Mouse (Mus musculus) hindbrain, embryonic 11.5 days (tissue): Measurements from ENCODE around the gene Tmprss7. TPM values are rescaled to one million over a fixed set of nuclear protein-coding genes. Genes with fewer than 3 reads are reported as not detected.

Experiments used
- ATAC-seq: fragments of 200-750 bp; cut with Nextera tagmentation; 2 replicates; pipeline ENCODE4 v1.8.0; 2017; ENCODE audit warnings: mild to moderate bottlenecking, moderate TSS enrichment, moderate library complexity; ENCODE audit not compliant: low FRiP score
- DNase-seq: peaks from one replicate; pipeline ENCODE4 v3.0.0-alpha.2; 2015; ENCODE audit warnings: low spot score
- H3K27ac ChIP-seq: fragments of 300-500 bp; sonication (generic); 2 replicates; pipeline ENCODE4 v1.5.1; 2014; ENCODE audit warnings: mild to moderate bottlenecking, low read depth, low read length
- H3K27me3 ChIP-seq: fragments of 300-500 bp; sonication (generic); 2 replicates; pipeline ENCODE4 v1.6.1; 2014; ENCODE audit warnings: mild to moderate bottlenecking, low read length, moderate library complexity, mixed read lengths; ENCODE audit not compliant: control insufficient read depth, insufficient read depth
- H3K36me3 ChIP-seq: fragments of 300-500 bp; sonication (generic); 2 replicates; pipeline ENCODE4 v1.6.1; 2014; ENCODE audit warnings: mild to moderate bottlenecking, low read length, moderate library complexity, mixed read lengths; ENCODE audit not compliant: control insufficient read depth, insufficient read depth
- H3K4me1 ChIP-seq: fragments of 300-500 bp; sonication (generic); replicated peaks from 2 replicates; pipeline ENCODE4 v1.6.1; 2014; ENCODE audit warnings: low read length, mixed read lengths; ENCODE audit not compliant: control insufficient read depth, insufficient read depth
- H3K4me2 ChIP-seq: fragments of 300-500 bp; sonication (generic); replicated peaks from 2 replicates; pipeline ENCODE4 v1.6.1; 2014; ENCODE audit warnings: mild to moderate bottlenecking, low read depth, low read length
- H3K4me3 ChIP-seq: fragments of 300-500 bp; sonication (generic); 2 replicates; pipeline ENCODE4 v1.5.1; 2014; ENCODE audit warnings: low read depth, low read length
- H3K9ac ChIP-seq: fragments of 300-500 bp; sonication (generic); 2 replicates; pipeline ENCODE4 v1.6.1; 2014; ENCODE audit warnings: low read depth, low read length
- H3K9me3 ChIP-seq: fragments of 300-500 bp; sonication (generic); 2 replicates; pipeline ENCODE4 v1.6.1; 2016; ENCODE audit warnings: low read length; ENCODE audit not compliant: control insufficient read depth
- WGBS: fragments of 180-500 bp; shearing (Covaris S2); extraction: QIAGEN DNeasy Blood & Tissue Kit; methylation state at CpG from one replicate; pipeline ENCODE4 v1.1.7; 2014; 5-methylcytosine and 5-hydroxymethylcytosine counted together
- polyA plus RNA-seq: library from polyadenylated mRNA; unstranded; fragments of >200 nt; fragmentation: Nextera tagmentation; extraction: Ambion mirVana; gene quantifications from 2 replicates; pipeline ENCODE4 v1.2.1, GENCODE M21; 2014

Tmprss7 gene
- polyA plus RNA-seq, 1 experiment from 2014 or later = 0.99 TPM

GRCm38 (mm10) chr16:45608481-45608954, 84.9 kb downstream of the Tmprss7 start:
- ATAC-seq = no peak
- no peak for DNase-seq
- H3K27ac ChIP-seq = no peak overlapping the region
- 65% methylated on average over 4 of the region's 4 CpGs for WGBS
- no peaks in the 10 kb centered on the region for H3K4me1 ChIP-seq
- H3K27me3 ChIP-seq = no peaks in the 10 kb centered on the region
- H3K9ac ChIP-seq = no peak overlapping the region
- no peaks in the 10 kb centered on the region for H3K36me3 ChIP-seq
- no peak overlapping the region for H3K4me2 ChIP-seq
- H3K4me3 ChIP-seq = no peak overlapping the region
- no peaks in the 10 kb centered on the region for H3K9me3 ChIP-seq

Other genes starting within 250 kb of the Tmprss7 start
- gene Gm609, start 200.7 kb downstream of the Tmprss7 start, polyA plus RNA-seq = not detected in 2 replicates
- not detected in 2 replicates for gene Gm17783, start 161.6 kb downstream of the Tmprss7 start, polyA plus RNA-seq
- gene Slc9c1, start 158.3 kb downstream of the Tmprss7 start, polyA plus RNA-seq = not detected in 2 replicates
- 0.07 and 0.34 TPM in 2 replicates for gene Gcsam, start 83.3 kb downstream of the Tmprss7 start, polyA plus RNA-seq
- gene BC016579, start 39.6 kb downstream of the Tmprss7 start, polyA plus RNA-seq = 0.15 and 0.28 TPM in 2 replicates
- gene Tagln3, start 30.9 kb upstream of the Tmprss7 start, polyA plus RNA-seq = 410 and 447 TPM in 2 replicates
- 44.5 and 46.2 TPM in 2 replicates for gene Abhd10, start 49.3 kb upstream of the Tmprss7 start, polyA plus RNA-seq